Mouse (Mus musculus): ENCODE data around the gene Dedd.
"Not testable (repeated sequence)": the region's sequence is repeated elsewhere in the genome, so short reads cannot be mapped to it uniquely, and the experiment has no call there.

Dedd gene

GRCm38 (mm10) chr1:171328839-171329432 lies at the start of gene Dedd:
TSS of gene Dedd (plus strand) at chr1:171329145.
- DNase-seq: peak; percentile 93 to 97

- DNase-seq: no peak
Measured at GRCm38 (mm10) chr1:171279721-171280120, 49.2 kb upstream of the Dedd start.

GRCm38 (mm10) chr1:171280250-171280915 lies 48.6 kb upstream of the Dedd start:
- peak in 1 of 2 experiments; percentile 18 for DNase-seq

DNA sequence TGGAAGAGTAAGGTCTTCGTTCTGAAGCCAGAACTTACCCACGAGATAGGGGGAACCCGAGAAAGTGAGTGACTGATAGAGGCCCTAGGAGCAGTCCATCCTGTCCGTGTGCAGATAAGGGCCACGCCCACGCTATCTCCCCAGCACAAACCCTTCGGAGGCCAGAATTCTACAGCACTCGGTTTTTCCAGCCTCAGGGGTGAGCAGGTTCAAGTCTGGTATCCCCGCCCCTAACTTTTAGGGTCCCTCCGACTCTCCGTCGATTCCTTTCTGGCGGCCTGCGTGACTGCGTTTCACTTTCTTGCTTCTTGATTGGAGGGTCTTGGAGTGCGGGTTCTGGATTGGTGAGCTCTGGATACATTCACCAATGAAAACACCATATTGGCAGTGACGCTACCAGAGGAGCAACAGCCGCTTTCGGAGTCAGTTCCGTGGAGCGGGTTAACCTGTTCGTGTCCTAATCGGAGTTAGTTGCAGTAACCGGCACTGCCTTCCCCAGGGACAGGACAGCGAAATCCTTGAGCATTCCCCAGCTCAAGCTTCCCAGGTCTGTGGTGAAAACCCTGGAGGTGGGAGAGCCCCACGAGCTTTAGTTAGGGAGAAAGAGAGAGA lies 47.9 kb upstream of the Dedd start, which contains the start of gene Ppox:
TSS of gene Ppox (minus strand) at position 271 of the 612 bp plus-strand sequence.
- DNase-seq: peak; percentile 92 to 94

DNA sequence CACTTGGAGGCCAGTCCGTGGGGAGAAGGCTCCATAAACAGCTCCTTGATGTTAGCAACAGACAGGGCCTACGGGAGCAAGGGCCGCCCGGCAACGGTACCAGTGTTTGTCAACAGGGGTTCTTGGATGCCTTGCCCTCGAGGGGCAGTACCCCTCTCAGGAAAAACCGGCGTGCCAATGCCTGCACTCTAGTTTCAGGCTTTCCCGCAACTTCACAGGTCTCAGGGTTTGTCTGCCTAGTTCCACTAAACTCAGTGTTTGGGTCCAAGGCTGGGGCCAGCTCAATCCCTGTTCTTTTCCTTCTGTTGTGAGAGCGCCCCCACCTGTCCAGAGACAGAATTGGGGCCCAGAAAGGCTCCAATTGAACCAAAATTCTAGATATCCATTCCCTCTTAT lies 47.4 kb upstream of the Dedd start:
- peak; percentile 84 to 90 for DNase-seq

DNA sequence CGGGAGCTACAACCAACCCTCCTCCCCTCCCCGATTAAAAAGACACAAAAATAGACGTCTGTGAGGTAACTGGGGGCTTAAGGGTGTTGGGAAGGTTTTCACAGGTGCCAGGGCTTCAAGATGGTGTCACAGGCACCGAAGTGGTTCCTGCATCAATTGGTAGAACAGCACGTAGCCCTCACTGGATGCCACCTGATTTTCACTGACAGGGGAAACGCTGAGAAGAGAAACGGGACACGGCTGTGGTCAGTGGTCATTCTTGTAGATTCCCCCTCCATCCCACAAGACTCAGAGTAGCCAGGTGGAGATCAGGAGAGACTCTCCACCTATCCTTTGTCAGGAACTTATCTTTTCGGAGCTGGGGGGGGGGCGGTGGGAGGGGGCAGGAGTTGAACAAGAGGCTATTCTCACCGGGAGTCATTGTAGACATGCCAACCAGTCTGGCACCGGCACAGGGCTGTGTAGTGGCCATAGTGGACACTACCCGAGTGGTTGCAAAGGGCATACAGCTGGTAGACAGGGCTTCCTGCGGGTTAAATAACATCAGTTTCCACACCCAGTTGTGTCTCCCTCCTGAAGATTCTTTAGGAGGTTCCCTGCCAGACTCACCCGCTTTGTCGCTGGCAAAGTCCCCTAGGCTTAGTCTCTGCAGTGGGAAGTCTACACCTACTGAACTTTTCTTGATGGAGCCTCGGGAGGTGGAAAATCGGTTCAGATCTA lies 46.7 kb upstream of the Dedd start:
- no peak for DNase-seq

- DNase-seq: peak in 1 of 2 experiments; percentile 19
Measured at GRCm38 (mm10) chr1:171283188-171284160, 45.5 kb upstream of the Dedd start.

DNA sequence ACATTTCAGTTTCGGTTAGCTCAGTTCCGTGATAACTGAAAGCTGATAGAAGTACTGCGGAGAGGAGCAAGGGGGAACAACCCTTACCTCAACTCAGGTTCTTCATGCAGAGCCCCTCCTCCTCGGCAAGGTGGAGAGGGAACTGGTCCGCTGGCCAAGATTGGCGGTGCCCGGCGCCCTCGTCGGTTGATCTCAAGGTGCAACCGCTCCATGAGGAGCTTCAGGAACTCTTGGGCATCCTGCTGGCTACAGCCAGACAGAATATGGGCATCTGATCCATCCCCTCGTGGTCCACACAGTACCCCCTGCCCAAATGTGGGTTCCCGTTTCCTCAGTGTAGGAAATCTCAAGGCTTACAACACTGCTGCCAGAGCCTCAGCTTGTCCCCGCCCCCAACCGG lies 44.5 kb upstream of the Dedd start:
- DNase-seq: peak; percentile 6 to 24

GRCm38 (mm10) chr1:171285096-171285892 lies 43.7 kb upstream of the Dedd start:
- DNase-seq: no peak

DNA sequence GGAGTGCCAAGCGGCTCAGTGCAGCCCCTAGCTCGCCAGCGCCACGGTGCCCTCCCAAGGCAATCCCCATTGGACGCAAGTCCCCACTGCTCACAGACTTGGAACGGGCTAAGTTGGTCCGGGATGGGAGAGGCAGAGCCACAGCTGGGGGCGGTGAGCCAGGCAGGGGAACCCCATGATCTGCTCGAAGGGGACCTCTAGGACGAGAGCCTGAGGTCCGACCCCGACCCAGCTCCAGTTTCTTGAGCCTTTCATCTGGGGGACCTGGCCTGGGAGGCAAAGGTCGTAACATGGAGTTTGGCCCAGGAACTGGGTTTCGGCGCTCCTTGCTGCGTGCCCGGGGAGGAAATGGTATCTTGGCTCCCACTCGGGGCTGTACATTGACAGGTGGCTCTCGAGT lies 42.4 kb upstream of the Dedd start:
- peak in 1 of 2 experiments; percentile 24 for DNase-seq

DNA sequence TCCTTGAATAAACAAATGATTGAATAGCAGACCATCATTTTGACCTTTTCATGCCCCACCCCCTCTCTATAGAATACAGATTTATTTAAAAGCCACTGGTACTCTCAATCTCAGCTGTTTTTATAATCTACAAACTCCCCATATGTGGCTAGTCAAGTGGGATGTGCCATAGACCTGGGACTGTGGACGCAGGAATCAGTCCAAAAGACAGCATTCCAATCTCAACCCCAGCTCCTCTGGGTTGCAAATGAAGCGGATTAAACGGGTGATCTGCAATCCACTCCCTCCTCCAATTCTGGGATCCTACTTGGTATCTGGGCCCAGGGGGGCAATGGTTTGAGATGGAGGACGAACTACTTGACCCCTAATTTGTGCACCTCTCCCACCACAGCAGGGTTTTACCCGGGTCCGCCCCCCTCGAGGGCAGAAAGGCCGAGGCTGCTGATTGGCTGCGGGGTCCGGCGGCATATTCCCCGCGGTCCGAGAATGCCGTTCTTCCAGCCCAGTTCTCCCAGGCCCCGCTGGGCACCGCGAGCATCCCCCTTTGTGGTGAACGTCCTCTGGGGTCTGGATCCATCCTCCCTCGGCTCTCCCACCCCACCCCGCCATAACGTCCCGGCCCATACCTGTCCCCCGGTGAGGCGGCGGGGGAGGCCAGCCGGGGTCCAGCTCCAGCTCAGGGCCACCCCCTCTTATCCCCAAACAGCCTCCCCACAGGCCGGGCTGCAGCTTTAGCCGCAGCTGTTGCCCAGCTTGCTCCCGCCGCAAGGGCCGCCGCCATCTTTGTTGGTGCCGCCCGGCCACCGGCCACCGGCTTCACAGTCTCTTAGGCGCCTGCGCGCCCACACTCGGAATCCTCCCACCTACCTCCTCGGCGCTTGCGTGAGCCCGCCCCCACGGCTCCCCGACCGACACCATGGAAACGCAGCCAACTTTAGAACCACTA lies 41.5 kb upstream of the Dedd start, which contains the start of gene Usp21:
TSS of gene Usp21 (minus strand) at position 856 of the 946 bp plus-strand sequence.
- DNase-seq: peak; percentile 96

GRCm38 (mm10) chr1:171288328-171288727 lies 40.6 kb upstream of the Dedd start:
- DNase-seq: no peak

GRCm38 (mm10) chr1:171293351-171293750 lies 35.6 kb upstream of the Dedd start:
- DNase-seq: no peak

DNA sequence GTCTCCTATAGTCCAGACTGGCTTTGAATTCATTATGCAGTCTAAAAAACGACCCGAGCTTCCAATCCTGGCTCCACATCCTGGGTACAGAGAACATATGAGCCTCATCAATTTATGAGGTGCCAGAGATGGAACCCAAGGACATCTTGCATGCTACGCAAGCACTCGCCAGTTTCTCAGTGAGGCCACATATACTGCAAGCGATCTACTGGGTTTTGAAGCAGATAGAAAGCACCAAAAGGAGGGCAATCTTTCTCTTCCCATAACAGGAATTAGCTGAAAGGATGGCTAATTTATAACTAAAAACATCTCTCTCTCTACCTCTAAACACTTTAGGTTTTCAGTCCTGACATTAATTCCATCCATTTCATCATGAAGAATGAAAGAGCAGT lies 35.0 kb upstream of the Dedd start:
- DNase-seq: no peak

- peak; percentile 89 to 90 for DNase-seq
Measured at GRCm38 (mm10) chr1:171294298-171295062, 34.5 kb upstream of the Dedd start, which contains the start of gene Ufc1. TSS of gene Ufc1 (minus strand) at chr1:171295024.

DNA sequence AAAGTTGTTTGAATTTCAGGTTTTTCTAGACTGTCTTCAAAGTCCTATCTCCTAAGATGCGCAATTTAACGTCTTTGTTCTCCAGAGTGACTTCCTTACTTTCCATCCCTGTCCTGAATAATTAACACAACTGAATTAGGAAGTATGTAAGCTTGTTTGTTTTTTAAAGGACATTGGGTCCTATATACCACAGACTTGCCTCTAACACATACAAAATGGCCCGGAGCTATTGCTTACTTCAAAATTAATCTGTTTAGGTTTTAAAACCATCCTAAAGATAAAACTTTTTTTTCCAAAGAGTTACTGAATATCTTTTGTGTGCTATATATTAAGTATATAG lies 33.9 kb upstream of the Dedd start:
- DNase-seq: no peak

DNA sequence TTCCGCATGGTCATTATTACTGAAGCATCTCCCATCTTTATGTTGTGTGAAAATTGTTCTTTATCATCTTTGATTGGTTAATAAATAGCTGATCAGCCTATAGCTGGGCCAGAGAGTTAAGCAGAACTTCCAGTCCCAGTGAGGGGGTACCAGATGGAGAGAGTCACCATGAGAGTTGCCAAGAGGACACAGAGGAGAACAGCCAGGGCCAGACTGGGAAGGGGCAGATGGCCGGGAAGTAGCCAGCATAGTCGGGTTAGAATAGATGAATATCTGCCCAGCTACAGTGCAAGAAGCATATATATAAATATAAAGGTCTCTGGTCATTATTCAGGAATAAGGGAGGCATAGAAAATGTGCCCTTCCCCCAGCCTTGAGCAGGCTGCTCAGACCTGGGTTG lies 30.7 kb upstream of the Dedd start:
- no peak for DNase-seq

GRCm38 (mm10) chr1:171306157-171306556 lies 22.8 kb upstream of the Dedd start:
- DNase-seq: not testable (repeated sequence)

GRCm38 (mm10) chr1:171309321-171309720 lies 19.6 kb upstream of the Dedd start:
- DNase-seq: no peak
